Mouse (Mus musculus): ENCODE measurements at regions not wholly inside any gene's neighbourhood (a gene's known extent, or its start where the extent isn't known, plus 50 kb on each side); places are given as distances from the start of the nearest gene placed in this dataset.

GRCm38 (mm10) chr3:35372276-35372675 is 381.6 kb upstream of the Atp11b start:
- DNase-seq = no peak

- DNase-seq = no peak
Measured at GRCm38 (mm10) chr3:35387386-35387785, 366.5 kb upstream of the Atp11b start.

GRCm38 (mm10) chr3:35392657-35393056 is 361.2 kb upstream of the Atp11b start:
- no peak for DNase-seq

DNA sequence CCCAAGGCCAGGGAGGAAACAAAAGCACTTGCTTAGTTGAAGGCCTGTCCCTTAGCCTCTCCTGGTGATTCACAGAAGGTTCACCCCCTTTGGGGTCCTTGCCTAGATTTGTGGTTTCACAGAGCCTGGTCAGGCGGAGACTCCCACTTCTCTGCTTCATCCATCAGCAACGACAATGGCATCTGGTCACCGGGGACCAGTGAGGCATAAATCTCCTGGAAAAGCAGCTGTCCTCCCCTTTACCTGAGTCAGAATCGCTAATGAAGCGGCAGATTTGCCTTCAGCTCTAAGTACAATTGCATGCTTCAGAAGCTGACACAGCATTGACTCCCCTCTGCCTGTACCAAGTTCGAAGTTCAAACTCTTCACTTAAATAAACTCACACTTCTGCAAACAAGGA is 353.7 kb upstream of the Atp11b start:
- DNase-seq = no peak

DNA sequence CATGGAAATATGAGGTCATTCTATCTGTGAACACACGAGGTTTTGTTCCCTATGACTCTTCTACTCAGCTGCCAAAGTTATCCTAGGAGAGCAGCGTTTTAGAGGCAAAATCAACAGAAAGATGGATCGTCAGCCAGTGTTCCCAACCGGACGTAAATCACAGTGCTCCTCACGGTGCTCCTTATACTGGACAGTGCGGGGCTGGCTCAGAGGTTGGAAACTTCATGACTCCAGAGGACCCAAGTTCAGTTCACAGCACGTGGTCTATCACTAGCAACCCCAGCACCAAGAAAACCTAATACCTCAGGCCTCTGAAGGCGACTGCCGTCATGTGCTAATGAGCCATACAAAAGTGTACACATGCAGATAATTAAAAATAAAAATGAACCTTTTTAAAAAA is 351.2 kb upstream of the Atp11b start:
- no peak for DNase-seq

DNA sequence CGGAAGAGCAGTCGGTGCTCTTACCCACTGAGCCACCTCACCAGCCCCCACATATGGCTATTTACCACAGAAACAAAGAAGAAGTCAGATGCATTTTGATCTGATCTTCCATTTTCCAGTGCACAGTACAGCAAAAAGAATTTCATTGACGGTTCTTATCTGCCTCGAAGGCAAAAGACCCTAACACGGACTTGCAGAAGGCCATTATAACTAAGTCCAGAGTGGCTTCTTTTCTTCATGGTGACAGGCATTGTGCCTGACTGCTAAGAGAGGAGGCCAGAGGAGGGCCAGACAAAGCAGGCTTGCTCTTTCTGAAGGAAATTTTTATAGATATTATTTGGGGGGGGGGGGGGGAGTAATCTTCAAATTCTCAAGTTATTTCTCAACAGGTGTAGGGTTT is 350.0 kb upstream of the Atp11b start:
- no peak for DNase-seq

GRCm38 (mm10) chr3:35404492-35405390 is 349.2 kb upstream of the Atp11b start:
- no peak for DNase-seq

- no peak for DNase-seq
Measured at GRCm38 (mm10) chr3:35405621-35406079, 348.3 kb upstream of the Atp11b start.

DNA sequence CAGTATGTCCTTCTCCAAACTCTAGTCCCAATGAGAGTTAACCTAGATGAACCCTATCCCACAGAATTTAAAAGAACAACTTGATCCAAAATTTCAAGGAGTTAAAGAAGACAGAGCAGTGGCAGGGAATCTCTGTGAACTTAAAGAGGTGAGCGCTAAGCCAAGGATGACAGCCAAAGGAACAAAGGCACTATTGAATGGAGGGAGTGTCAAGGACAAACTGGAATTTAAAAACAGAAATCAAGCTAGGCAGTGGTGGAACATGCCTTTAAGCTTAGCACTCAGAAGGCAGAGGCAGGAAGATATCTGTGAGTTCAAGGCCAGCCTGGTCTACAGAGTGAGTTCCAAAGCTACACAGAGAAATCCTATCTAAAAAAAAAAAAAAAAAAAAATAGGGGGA is 316.2 kb upstream of the Atp11b start:
- no peak for DNase-seq

GRCm38 (mm10) chr3:35462858-35463257 is 291.0 kb upstream of the Atp11b start:
- DNase-seq = no peak

DNA sequence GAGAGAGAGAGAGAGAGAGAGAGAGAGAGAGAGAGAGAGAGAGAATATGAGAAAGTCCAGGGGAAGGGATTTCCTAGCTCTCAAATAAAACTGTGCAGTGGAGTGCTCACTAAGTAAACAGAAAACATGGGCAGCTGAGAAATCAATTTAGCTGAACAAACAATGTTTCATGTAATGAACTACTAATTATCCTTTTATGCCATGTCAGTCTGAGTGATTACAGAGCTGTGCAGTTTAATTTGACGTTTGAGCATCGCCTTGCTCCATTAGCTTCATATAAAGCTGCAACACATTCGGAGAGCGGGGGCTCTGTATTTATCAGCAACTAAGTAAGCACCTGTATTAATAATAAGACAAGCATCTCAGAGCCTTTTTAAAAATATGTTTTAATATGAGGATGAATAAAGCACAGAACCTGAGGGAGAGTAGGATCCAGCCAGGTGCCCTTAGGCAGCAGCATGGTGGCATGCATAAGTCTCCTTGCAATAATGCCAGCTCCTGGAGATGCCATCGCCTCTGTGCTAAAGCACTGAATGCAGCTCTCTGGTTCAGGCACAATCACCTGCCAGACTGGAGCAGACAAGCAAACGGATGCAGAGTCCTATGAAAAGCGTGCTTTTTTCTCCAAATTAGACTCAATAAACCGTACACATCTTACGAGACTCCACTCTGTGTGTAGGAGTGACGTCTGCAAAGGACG is 289.5 kb upstream of the Atp11b start:
- no peak for DNase-seq

DNA sequence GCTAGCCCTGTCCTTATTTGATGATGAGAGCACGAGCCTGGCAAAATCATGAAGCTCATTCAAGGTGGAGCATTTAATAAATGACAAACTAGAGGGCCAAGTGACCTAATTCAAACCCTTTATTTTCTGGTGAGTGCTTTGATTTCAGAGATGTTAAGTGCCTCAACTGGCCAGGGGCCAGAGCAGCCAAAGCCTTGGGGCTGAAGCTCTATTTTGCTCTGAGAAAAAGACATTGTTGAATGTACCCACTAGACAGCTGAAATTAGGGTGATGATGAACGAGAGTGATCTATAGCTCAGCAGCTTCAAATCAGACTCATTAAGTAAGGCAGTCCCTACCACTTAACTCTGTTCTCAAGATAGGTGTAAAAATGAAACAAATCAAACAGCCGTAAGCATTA is 287.9 kb upstream of the Atp11b start:
- DNase-seq = no peak

DNA sequence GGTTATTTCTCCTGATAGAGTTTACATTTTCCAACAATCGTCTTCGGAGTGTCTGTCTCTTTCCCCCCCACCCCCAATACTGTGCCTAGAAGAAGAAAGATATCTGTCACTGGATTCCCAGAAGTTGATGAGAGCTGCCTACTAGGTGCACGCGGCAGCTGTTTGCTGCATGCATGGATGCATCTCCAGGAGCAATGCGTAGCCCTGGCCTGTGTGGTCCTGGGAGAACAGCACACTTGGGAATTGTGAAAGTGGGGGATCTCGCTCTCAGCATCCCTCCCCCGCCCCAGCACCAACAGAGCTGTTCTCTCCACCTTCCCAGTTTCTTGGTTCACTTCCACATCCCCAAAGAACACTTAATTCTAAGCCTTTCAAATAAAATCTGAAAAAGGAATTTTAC is 280.6 kb upstream of the Atp11b start:
- no peak for DNase-seq

DNA sequence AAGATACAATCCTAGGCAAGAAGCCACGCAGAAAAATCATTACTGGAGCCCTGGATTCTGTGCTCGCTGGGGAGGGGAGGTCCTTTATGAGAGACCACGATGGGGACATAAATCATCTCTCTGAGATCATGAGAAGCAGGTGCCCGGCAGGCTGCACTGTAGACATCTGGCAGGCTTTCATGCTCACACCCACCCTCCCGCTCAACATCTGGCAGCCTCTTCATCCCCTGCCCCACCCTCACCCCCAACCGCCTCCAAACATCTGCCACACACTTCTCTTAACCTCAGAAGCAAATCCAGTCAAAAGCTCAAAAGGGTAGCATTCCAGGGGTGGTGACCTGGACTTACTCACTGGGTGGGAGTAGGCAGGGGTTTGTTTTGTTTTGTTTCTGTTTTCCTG is 279.5 kb upstream of the Atp11b start:
- no peak for DNase-seq

DNA sequence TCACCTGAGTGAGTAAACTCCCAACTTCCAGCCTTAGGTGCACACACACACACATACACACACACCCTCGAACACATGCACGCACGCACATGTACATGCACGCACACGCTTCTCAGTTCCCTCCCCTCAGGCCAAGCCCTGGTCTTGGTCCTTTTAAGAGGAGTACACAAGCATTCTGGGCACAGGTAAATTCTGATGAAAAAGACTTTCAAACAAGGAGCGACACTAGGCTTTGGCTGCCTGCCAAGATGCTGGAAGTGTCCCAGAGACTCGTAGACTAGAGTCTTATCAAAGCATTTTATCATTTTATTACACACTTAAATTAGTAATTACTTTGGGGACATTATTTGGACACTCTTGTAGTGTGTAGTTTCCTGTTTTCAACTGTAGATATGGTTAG is 278.6 kb upstream of the Atp11b start:
- DNase-seq = no peak

DNA sequence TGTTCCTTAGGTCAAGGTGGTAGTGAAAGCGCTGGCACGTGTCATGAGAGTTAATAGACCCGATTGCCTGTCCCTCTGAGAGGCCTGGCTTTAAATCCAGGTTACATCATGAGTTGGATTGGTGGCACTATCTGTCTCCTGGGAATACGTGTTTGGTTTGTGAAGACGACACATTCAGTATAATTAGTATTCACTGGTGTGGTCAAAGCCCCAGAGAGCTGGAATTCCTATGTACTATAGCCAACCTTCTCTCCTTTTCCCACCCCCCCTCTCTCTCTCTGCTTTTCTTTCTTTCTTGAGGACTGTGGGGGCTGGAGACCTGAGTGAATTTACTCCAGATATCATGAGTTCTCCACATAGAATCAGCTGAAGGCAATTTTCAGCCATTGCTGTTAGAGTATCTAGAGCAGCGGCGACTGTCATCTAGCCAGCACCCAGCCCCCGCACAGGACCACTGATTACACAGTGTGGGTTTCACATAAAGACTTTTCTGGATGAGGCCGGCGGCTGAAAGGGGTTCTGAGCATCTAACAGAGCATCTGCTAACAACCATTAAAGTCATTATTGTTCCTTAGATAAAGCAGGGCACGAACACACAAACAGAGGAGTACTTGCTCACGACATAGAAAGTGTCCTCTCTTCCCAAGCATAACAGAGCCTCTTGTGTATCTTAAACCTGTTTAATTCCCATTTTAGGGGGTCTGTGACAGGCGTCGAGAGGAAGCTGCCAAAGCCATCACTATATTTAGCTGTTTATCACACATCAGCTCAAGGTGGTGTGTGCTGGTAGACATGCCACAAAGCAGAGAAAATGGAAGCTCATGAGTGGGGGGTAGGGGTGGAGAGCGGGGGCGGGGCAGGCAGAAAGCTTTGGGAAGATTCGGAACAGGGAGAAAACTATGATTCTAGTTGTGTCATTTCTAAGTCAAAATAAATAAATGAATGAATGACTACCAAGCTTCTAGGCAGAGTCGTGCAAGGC is 272.9 kb upstream of the Atp11b start:
- DNase-seq = no peak

DNA sequence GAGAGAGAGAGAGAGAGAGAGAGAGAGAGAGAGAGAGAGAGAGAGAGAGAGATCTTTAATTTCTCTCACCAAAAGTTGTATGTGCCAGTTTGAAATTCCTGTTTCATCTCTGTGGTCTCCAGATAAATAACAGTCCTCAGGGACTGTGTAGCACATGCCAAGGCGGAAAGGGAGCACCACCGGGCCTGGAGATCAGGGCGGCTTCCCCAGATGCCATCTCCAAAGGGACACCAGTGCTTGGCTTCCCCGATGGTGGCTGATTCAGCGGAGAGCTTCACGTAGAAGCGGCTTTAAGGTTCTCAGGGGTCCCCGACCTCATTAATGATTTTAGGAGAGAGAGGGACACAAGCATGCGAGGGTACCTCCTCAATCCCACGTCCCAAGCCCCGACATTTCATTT is 272.1 kb upstream of the Atp11b start:
- no peak for DNase-seq

DNA sequence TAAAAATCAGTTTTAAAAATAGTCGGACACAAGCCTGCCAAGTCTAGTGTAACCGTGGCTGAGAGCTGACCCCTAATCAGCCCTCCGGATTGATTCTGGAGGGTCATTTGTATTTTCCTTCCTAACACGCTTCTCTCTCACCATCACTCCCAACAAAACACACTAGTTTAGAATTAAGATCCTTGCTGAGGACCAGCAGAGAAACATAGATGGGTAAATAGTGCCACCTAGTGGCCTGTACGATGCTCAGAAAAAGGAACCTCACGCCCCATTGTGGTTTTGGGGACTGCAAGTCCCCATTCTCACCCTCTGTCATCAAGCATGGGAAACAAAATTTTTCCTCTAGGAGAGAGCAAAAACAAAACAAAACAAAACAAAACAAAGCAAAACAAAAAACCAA is 271.6 kb upstream of the Atp11b start:
- DNase-seq = no peak

DNA sequence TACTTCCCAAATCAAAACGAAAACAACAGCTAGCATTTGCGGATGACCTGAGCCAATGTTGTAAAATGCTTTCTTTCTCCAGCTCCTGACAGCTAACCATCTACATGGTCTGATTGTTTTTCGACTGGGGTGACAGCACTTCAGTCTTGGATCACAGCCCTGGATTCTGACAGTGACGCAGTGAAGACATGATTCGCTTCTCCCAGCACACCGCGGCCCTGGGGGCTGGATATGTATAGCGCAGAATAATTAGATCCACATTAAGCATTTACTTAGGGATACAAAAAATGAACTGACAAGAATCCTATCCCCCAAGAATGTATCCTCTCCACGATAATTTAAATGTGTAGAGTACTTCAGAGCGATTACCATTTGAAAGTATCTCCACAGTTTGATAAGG is 271.1 kb upstream of the Atp11b start:
- no peak for DNase-seq

DNA sequence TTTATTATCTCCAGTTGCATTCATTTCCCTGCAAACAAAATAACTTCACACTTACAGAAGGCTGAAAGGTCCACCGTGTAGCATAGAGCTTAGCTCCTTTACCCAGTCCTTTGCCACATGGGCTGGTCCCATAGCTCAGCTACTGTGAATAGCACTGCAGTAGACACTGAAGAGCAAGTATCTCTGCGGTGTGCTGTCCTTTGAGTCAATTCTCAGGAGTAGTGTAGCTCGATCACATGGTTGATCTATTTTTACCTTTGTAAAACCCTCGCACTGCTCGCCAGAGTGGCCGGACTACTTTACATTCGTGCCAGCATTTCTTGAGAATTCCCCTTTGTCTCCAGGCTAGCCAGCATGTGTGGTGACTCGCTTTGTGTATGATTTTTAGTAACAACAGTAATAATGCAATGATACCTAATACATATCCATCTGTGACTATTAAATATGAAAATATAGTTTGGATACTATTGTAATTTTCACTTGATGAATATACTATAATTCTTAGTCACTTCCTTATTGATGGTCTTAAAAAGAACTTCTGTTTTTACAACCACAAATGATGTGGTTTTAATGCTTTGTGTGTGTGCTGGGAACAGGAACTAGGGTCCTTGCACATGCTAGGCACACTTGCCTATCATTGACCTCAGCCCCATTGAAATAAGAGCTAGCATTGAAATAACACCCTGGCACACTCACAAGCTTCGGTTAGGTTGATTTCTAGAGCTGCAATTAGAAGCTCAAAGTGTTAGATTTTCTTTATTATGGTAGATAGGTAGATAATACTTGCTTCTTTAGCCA is 257.7 kb upstream of the Atp11b start:
- no peak for DNase-seq

DNA sequence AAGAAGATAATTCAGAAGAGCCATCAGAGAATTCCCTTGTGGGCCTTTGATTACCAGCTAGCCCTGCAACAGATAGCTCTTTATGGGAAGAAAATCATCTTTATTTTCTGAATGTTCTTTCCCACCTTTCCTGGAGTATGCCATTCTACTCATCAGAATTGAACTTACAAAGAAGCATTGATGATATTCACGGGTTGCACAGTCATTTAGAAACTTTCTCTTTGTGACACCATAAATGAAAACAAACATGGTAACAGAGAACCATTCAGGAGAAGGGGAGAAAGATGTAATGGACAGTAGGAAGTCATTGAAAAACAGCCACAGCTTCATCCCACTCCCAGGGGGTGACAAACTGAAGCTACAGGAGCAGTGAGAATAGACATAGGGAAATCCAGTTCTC is 243.6 kb upstream of the Atp11b start:
- DNase-seq = no peak

DNA sequence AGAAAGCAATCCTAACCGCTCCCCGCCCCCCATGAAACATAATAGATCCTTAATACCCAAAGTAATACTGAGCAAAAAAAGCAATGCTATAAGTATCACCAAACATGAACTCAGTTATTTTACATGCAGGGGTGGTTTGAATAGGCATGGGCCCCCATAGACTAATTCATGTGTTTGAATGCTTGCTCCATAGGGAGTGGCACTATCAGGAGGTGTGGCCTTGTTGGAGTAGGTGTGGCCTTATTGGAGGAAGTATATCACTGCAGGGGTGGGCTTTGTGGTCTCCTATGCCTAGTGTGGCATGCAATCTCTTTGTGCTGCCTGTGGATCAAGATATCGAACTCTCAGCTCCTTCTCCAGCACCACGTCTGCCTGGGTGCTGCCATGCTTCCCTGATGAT is 237.4 kb upstream of the Atp11b start:
- no peak for DNase-seq
